Mouse (Mus musculus) heart, postnatal 0 days (tissue): ENCODE results near the gene Phldb3.

Experiments used
- CTCF ChIP-seq: IDR thresholded peaks from 2 replicates; pipeline ENCODE4 v1.5.1; 2016; ENCODE audit warnings: antibody characterized with exemption, control low read depth, low read depth
- EP300 ChIP-seq: IDR thresholded peaks from 2 replicates; pipeline ENCODE4 v1.6.1; 2016; ENCODE audit warnings: antibody characterized with exemption, low read depth

- peak; percentile 12; the same call in 1 of the 2 replicates for TF ChIP-seq CTCF
- no peak for TF ChIP-seq EP300
These were observed 38.1 kb upstream of the Phldb3 start for GRCm38 (mm10) chr7:24572455-24572854.
